Mouse (Mus musculus): ENCODE results near the gene Olfr845.

The Olfr845 gene

DNA sequence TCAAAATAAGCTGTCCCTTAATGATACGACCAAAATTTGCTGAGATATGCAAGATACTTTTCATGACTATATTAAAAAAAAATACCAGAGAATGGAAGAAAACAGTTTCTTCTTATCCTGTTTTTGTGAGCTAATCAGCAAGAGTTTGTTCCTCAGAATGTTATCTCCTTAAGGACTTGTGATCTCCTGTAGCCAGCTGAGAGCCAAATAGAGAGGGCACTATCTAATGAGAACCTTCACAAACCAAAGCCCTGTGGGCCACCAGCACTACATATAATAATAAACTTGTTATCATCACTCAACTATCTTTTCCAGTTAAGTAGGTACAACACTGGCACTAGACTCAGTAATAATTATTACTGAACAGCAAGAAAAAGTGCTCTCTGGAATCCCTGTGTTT is at the start of gene Olfr845:
Gene Olfr845, plus strand, starts transcription at position 301 of the 400 bp plus-strand sequence.
- DNase-seq (ENCODE audit: low read depth, low spot score), result no peak

DNA sequence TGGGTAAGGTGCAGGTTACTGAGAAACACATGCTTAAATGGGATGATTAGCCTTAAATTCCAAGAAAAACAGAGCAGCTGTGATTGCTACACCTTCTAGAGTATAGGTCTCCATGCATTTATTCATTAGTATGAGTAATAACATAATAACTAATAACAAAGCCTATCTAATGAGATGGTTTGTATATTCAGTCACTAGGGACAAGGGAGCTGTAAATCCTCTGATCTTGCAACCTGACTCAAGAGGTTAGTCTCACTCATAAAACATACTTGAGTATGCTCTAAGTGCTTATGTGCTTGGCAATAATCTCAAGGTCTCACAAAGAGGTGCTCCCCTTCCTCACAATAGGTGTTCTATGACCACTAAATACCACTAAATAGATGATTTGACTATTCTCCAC is 20.2 kb upstream of the Olfr845 start, which contains the start of gene Olfr844:
Gene Olfr844, plus strand, starts transcription at position 301 of the 400 bp plus-strand sequence.
- no peak for DNase-seq (ENCODE audit: low read depth, low spot score)

DNA sequence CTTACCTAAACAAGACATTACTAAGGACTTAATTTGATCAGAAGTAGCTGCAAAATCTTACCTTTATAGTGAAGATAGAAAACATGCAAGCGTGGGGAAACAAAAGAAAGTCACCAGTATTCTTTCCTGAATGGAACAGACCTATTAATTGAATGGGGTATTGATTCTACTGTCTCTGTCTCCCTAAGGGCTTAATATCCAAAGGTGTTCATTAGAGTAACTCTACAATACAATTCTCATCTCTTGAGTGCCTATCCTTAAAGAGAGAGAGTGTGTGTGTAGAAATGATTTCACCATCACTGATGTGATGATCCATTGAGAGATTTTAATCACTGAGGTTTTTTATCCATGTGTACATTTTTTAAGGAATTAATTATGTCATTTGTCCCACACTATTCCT is 27.6 kb downstream of the Olfr845 start, which contains the start of gene Olfr846:
Gene Olfr846, minus strand, starts transcription at position 101 of the 400 bp plus-strand sequence.
- DNase-seq (ENCODE audit: low read depth, low spot score), result no peak

DNA sequence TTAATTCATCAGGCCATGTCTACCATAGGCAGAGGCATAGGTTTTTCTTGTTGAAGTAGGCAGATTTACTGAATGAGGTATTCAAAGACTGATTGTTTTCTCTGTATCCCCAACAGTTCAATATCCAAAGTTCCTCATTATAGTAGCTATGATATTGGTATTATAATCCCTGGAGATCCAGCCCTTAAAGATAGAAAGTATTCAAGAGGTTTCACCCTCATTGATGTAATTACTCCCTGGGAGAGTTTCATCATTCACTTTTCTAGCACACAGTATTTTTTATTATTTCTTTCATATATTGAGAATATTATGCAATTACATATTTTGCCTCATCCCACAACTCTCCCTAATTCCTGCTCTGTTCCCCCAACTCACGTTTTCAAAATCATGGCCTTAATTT is 42.3 kb downstream of the Olfr845 start, which contains the start of gene Olfr847:
Gene Olfr847, minus strand, starts transcription at position 101 of the 400 bp plus-strand sequence.
- no peak for DNase-seq (ENCODE audit: low read depth, low spot score)
